Mouse (Mus musculus) activated CD4-positive, CD25-positive, alpha-beta regulatory T cell, adult 4 months (primary cell): Measurements from ENCODE around the gene Crim1. TPM values are rescaled to one million over a fixed set of nuclear protein-coding genes. Genes with fewer than 3 reads are reported as not detected.

Experiments used
- ATAC-seq: one replicate; pipeline ENCODE4 v1.8.0; 2017
- polyA plus RNA-seq, 2 experiments: library from polyadenylated mRNA; unstranded; fragments of 100-300 nt; shearing (Covaris generic); gene quantifications; one replicate each; pipeline ENCODE4 v1.2.1; 2017

The Crim1 gene
- polyA plus RNA-seq, 2 experiments from 2014 or later = 5.6 to 7.7 TPM

- no peak for ATAC-seq
Observed at GRCm38 (mm10) chr17:78211881-78212280, 11.8 kb downstream of the Crim1 start.

- ATAC-seq = no peak
Observed at GRCm38 (mm10) chr17:78213128-78213527, 13.1 kb downstream of the Crim1 start.

DNA sequence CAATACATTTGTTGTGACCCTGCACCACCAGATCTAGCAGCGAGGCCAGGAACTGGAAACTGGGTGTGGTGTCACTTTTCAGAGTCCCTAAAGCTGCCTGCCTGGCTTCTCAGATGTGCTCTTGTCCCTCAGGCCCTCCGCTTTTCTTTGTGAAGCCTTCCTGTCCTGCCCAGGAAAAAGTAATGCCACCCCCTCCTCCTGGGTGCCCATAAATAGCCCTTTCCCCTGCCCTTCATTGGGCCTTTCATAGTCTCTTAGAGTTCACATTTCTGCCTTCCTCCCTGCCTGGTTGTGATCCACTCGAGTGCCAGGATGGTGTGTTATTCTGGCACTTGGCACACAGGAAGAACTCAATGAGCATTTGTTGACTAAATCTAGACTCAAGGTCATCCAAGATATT is 16.5 kb downstream of the Crim1 start:
- no peak for ATAC-seq

- ATAC-seq = no peak
Observed at GRCm38 (mm10) chr17:78217406-78217805, 17.4 kb downstream of the Crim1 start.

DNA sequence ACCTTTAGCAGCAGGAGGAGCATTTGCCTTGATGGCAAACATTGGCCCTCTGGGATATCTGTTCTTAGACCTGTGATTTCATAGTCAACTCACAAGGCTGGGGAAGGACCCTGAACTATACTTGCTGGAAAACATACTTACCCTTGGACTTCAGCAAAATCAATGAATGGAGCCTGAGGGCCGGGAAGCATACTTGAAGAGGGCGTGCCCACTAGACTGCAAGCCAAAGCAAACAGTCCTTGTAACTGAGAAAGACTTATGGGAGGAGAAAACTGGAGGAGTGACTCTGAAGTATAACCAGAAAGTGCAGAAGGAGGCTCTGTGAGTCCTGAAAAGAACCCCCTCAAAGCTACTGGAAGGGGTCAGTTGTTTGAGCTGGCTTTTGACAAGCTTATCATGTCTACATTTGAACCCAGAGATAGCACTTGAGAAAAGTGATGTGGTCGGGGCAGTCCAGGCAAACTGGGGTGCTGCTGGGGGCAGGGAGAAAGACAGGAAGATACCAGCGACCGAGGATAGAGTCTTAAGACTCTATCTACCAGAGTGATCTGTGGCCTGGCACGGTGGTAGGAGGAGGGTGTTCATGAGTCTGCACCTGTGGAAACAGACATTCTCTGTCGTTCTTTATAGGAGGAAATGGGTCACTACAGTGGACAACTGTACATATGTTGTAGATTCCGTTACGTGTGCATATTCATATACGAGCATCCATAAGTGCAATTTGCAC is 18.6 kb downstream of the Crim1 start:
- no peak for ATAC-seq

DNA sequence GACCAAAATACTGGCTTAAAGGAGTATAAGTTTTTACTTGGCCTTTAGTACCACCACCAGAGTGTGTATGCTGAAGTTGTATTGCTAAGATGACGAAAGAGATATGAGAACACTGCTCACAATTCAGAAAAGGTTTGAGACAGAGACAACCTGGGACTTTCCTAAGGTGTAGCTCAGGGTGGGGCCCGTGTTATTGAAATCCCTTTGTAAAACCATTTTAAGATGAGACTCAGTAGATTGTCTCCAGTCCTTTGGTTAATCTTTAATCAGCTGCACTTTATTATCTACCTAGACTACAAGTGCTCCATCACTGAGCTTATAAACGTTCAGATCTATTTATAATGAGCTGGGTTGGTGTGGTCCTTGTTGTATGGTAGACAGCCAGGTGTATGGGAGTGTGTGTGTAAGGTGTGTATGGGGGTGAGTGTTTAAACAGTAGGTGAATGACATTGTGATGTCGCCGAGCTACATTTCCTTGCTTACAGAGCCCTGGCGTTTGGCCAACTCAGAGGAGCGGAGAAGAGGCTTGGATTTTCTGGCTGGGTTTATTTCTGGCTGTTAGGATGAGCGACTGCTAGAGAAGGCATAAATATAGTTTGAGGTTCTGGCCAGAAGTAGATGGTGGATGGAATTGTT is 21.1 kb downstream of the Crim1 start:
- ATAC-seq = no peak

DNA sequence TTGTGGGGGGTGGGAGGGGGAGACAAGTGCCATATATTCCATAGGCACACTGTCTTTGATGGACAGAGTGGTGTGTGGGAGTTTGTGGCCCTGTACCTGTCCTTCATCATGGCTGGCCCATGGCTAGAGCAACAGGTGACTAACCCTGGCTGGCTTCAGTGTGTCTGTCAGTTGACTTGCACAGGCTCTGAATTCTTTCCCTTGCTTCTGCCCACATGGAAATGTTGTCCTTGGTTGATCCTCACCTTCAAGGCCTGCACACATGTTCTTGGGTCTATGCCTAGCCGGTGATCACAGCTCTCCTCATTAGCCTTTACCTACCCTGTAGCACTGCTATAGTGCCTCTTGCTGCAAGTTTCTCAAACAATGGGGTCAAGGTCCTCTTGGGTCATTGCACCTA is 21.8 kb downstream of the Crim1 start:
- ATAC-seq = no peak

GRCm38 (mm10) chr17:78223988-78224387 is 23.9 kb downstream of the Crim1 start:
- no peak for ATAC-seq

GRCm38 (mm10) chr17:78225547-78225946 is 25.5 kb downstream of the Crim1 start:
- ATAC-seq = no peak

- ATAC-seq = no peak
Observed at GRCm38 (mm10) chr17:78227211-78227610, 27.2 kb downstream of the Crim1 start.

DNA sequence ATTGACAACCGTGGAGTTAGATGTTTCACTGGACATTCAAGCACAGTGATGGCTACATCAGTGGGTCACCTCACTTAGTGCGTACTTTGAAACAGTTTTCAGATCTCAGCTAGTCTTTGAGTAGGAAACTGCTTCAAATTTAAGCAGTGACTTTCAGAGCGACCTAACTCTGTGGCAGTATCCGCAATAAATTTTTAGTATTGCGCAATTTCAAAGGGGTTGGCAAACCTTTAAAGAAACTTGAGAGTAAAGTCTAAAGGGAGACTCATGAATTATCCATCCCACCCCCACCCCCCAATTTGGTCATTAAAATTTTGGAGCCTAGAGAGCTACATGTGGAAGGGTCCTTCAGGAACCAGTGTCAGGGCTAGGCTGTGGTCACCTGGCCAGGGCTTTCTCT is 31.5 kb downstream of the Crim1 start:
- ATAC-seq = no peak

- ATAC-seq = no peak
Observed at GRCm38 (mm10) chr17:78232703-78233102, 32.7 kb downstream of the Crim1 start.

DNA sequence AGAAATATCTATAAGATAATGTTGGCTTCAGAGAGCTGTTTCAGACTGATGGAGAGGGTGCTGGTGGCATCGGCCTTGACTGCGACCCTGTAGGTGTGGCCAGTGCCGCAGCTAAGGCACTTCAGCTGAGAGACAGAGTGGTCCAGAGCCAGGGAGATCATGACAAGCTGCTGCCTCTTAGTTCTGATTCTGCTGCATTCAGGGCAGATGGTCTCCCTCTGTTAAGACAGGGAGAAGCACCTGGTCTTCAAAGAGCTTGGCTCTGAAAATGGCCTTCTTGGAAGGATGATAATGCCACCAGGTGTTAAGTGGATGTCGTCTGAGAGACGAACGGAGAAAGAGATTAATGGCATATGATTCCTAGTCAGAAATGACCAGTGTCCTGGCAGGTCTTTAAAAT is 33.8 kb downstream of the Crim1 start:
- ATAC-seq = no peak

GRCm38 (mm10) chr17:78236126-78236525 is 36.1 kb downstream of the Crim1 start:
- ATAC-seq = no peak

- ATAC-seq = no peak
Observed at GRCm38 (mm10) chr17:78237954-78238353, 37.9 kb downstream of the Crim1 start.

DNA sequence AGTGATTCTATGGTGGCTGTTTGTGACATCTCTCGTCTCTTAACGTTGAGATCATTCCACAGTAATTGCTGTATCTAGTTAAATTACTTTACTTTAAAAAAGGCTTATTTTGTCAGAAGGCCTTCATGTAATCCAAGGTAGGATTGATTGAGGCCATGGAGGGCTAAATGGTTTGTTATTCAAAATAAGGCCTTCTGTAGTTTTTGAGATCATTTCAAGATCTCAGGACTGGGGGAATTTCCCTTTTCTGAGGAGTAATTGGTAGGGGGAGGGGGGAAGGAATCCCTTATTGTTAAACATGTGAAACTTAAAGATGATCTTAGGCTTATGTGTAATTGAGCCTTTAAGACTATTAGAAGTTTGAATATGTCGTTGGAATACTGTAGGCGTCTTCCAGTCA is 40.1 kb downstream of the Crim1 start:
- ATAC-seq = no peak

DNA sequence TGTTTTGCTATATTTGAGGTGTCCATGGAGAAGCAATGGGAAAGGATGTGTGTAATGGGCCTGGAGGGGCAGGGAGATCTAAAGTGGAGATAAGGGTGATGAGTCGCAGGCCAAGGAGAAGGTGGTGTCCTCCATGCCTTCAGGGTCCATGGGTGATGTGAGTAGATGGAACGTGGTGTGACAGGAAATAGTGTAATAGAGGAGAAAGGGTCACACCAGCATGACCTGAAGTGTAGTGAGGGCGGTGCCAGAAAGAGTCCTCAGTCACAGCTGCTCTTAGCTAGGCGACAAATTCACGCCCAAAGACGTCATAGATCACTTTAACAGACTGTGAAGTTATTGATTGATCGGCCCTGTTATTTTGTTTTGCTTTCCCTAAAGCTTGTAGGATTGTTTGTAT is 41.2 kb downstream of the Crim1 start:
- no peak for ATAC-seq

- no peak for ATAC-seq
Observed at GRCm38 (mm10) chr17:78244752-78245151, 44.7 kb downstream of the Crim1 start.

GRCm38 (mm10) chr17:78245444-78245843 is 45.4 kb downstream of the Crim1 start:
- peak; percentile 71 for ATAC-seq

- ATAC-seq = peak; percentile 64
Observed at GRCm38 (mm10) chr17:78246634-78247383, 46.8 kb downstream of the Crim1 start.

GRCm38 (mm10) chr17:78248197-78248596 is 48.1 kb downstream of the Crim1 start:
- peak; percentile 8 for ATAC-seq

DNA sequence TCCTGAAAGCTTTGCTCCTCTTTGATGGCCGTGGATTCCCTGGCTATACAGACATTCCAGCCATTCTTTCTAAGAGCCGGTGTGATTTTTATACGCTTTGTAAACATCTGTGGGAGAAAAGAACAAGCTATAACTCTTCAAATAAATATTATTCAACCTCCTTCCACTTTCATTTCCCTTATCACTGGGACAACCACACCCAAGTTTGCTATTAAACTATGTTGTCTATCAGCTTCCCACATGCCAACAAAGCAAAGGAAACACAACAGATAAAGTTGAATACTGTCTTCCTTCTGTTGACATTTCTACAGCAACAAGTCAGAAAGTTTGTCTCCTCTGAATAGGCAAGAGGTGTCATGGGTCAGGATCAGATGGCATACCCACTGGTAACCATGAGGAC is 48.9 kb downstream of the Crim1 start:
- no peak for ATAC-seq

GRCm38 (mm10) chr17:78250149-78250938 is 50.3 kb downstream of the Crim1 start:
- ATAC-seq = no peak
